Mouse (Mus musculus) MEL (cell line): ENCODE data around the gene Eif4e1b. TPM values are rescaled to one million over a fixed set of nuclear protein-coding genes. Genes with fewer than 3 reads are reported as not detected.

Experiments
- DNase-seq: peaks from one replicate; pipeline ENCODE4 v3.0.0; 2011; ENCODE audit warnings: low read depth, low spot score
- H3K27ac ChIP-seq: 2 replicates; pipeline ENCODE4 v1.5.1; 2012; ENCODE audit warnings: low read depth, mild to moderate bottlenecking, control low read depth, low read length, moderate library complexity; ENCODE audit not compliant: control insufficient read depth
- H3K27me3 ChIP-seq, 2 experiments: fragments of 150-350 bp in 1 of 2; sonication (generic) in 1 of 2; 2 replicates each; pipeline ENCODE4 v1.6.1; 2012; ENCODE audit warnings: low read length in 2 of 2, mild to moderate bottlenecking in 2 of 2, improper control_type of control experiment in 1 of 2, moderate library complexity in 1 of 2; ENCODE audit not compliant: insufficient read depth in 2 of 2, control insufficient read depth in 1 of 2
- H3K36me3 ChIP-seq, 2 experiments: 2 replicates each; pipeline ENCODE4 v1.6.1; 2012 to 2014; ENCODE audit warnings: low read length in 2 of 2, improper control_type of control experiment in 1 of 2, inconsistent platforms in 1 of 2, mild to moderate bottlenecking in 1 of 2; ENCODE audit not compliant: insufficient read depth in 2 of 2, control insufficient read depth in 1 of 2
- H3K4me1 ChIP-seq, 2 experiments: fragments of 150-350 bp in 1 of 2; sonication (generic) in 1 of 2; 2 replicates each; pipeline ENCODE4 v1.6.1; 2012; ENCODE audit warnings: low read length in 2 of 2, improper control_type of control experiment in 1 of 2, mild to moderate bottlenecking in 1 of 2; ENCODE audit not compliant: insufficient read depth in 2 of 2, control insufficient read depth in 1 of 2
- H3K4me3 ChIP-seq, 2 experiments: fragments of 150-350 bp in 1 of 2; sonication (generic) in 1 of 2; 2 replicates each; pipeline ENCODE4 v1.5.1; 2012; ENCODE audit warnings: low read depth in 2 of 2, low read length in 2 of 2, mild to moderate bottlenecking in 2 of 2, moderate library complexity in 2 of 2, control low read depth in 1 of 2, improper control_type of control experiment in 1 of 2; ENCODE audit not compliant: control insufficient read depth in 1 of 2, insufficient read depth in 1 of 2
- H3K79me2 ChIP-seq: 2 replicates; pipeline ENCODE4 v1.6.1; 2012; ENCODE audit warnings: mild to moderate bottlenecking, low read length, moderate library complexity; ENCODE audit not compliant: control insufficient read depth, poor library complexity, insufficient read depth
- H3K9ac ChIP-seq: 2 replicates; pipeline ENCODE4 v1.6.1; 2012; ENCODE audit warnings: low read depth, mild to moderate bottlenecking, control low read depth, low read length, moderate library complexity; ENCODE audit not compliant: control insufficient read depth, poor library complexity, severe bottlenecking
- H3K9me3 ChIP-seq: fragments of 150-350 bp; sonication (generic); replicated peaks from 2 replicates; pipeline ENCODE4 v1.6.1; 2012; ENCODE audit warnings: mild to moderate bottlenecking, low read length, improper control_type of control experiment, moderate library complexity; ENCODE audit not compliant: insufficient read depth
- BHLHE40 ChIP-seq: IDR thresholded peaks from 2 replicates; pipeline ENCODE4 v1.6.1; 2012; ENCODE audit warnings: low read depth, mild to moderate bottlenecking, inconsistent platforms, low read length, improper control_type of control experiment, borderline replicate concordance
- CHD2 ChIP-seq: IDR thresholded peaks from 2 replicates; pipeline ENCODE4 v1.6.1; 2011; ENCODE audit warnings: low read length, improper control_type of control experiment
- CTCF ChIP-seq, 3 experiments: IDR thresholded peaks in 2 of 3; conservative IDR thresholded peaks in 1 of 3; 2 replicates each; pipeline ENCODE4 v1.5.1; 2011 to 2012; ENCODE audit warnings: low read length in 3 of 3, low read depth in 2 of 3, mild to moderate bottlenecking in 2 of 3, improper control_type of control experiment in 1 of 3, inconsistent platforms in 1 of 3, mixed read lengths in 1 of 3, moderate library complexity in 1 of 3; ENCODE audit not compliant: control insufficient read depth in 1 of 3, insufficient read depth in 1 of 3, poor library complexity in 1 of 3, severe bottlenecking in 1 of 3
- E2F4 ChIP-seq: IDR thresholded peaks from 2 replicates; pipeline ENCODE4 v1.6.1; 2011; ENCODE audit warnings: low read depth, low read length, improper control_type of control experiment, borderline replicate concordance
- EP300 ChIP-seq, 2 experiments: IDR thresholded peaks; 2 replicates each; pipeline ENCODE4 v1.6.1; 2011; ENCODE audit warnings: improper control_type of control experiment in 2 of 2, low read length in 2 of 2, low read depth in 1 of 2, mild to moderate bottlenecking in 1 of 2
- GATA1 ChIP-seq: IDR thresholded peaks from 2 replicates; pipeline ENCODE4 v1.6.1; 2011; ENCODE audit warnings: low read depth, low read length, improper control_type of control experiment
- HCFC1 ChIP-seq: IDR thresholded peaks from 2 replicates; pipeline ENCODE4 v1.6.1; 2012; ENCODE audit warnings: low read depth, mild to moderate bottlenecking, inconsistent platforms, low read length, improper control_type of control experiment, moderate library complexity
- MAX ChIP-seq: IDR thresholded peaks from 2 replicates; pipeline ENCODE4 v1.6.1; 2011; ENCODE audit warnings: low read length, improper control_type of control experiment
- MXI1 ChIP-seq: IDR thresholded peaks from 2 replicates; pipeline ENCODE4 v1.6.1; 2011; ENCODE audit warnings: mild to moderate bottlenecking, low read depth, low read length, improper control_type of control experiment
- RAD21 ChIP-seq: IDR thresholded peaks from 2 replicates; pipeline ENCODE4 v1.6.1; 2011; ENCODE audit warnings: mild to moderate bottlenecking, low read depth, low read length, improper control_type of control experiment
- RCOR1 ChIP-seq: IDR thresholded peaks from 2 replicates; pipeline ENCODE4 v1.6.1; 2012; ENCODE audit warnings: low read depth, mild to moderate bottlenecking, inconsistent platforms, low read length, improper control_type of control experiment
- SIN3A ChIP-seq: IDR thresholded peaks from 2 replicates; pipeline ENCODE4 v1.6.1; 2012; ENCODE audit warnings: low read length, improper control_type of control experiment, inconsistent platforms
- SMC3 ChIP-seq: IDR thresholded peaks from 2 replicates; pipeline ENCODE4 v1.6.1; 2011; ENCODE audit warnings: low read depth, low read length, improper control_type of control experiment
- TBP ChIP-seq: IDR thresholded peaks from 2 replicates; pipeline ENCODE4 v1.8.0; 2011; ENCODE audit warnings: low read depth, low read length, improper control_type of control experiment
- TCF12 ChIP-seq: IDR thresholded peaks from 2 replicates; pipeline ENCODE4 v1.6.1; 2014; ENCODE audit warnings: low read depth, mild to moderate bottlenecking, inconsistent platforms, low read length, improper control_type of control experiment, moderate library complexity
- USF2 ChIP-seq, 2 experiments: IDR thresholded peaks; 2 replicates each; pipeline ENCODE4 v1.6.1; 2011 to 2012; ENCODE audit warnings: improper control_type of control experiment in 2 of 2, low read length in 2 of 2, borderline replicate concordance in 1 of 2, inconsistent platforms in 1 of 2, low read depth in 1 of 2, mild to moderate bottlenecking in 1 of 2; ENCODE audit not compliant: insufficient read depth in 1 of 2
- ZC3H11A ChIP-seq: IDR thresholded peaks from 2 replicates; pipeline ENCODE4 v1.6.1; 2012; ENCODE audit warnings: low read depth, mild to moderate bottlenecking, inconsistent platforms, low read length, improper control_type of control experiment
- ZNF384 ChIP-seq: IDR thresholded peaks from 2 replicates; pipeline ENCODE4 v1.6.1; 2012; ENCODE audit warnings: low read depth, mild to moderate bottlenecking, inconsistent platforms, low read length, improper control_type of control experiment
- polyA plus RNA-seq, 2 experiments: library from polyadenylated mRNA; stranded (reverse) in 1 of 2; unstranded in 1 of 2; fragments of >175 nt in 1 of 2; fragments of >200 nt in 1 of 2; gene quantifications; 2 replicates each; pipeline versions ENCODE4 v1.2.1 to v1.2.4; 2012; ENCODE audit warnings: low replicate concordance in 2 of 2, low read depth in 1 of 2; ENCODE audit not compliant: insufficient read length in 2 of 2, insufficient read depth in 1 of 2, missing spikeins in 1 of 2
- total RNA-seq: library from RNA; depleted of rRNA; stranded (reverse); fragments of 300-350 nt; gene quantifications from 2 replicates; pipeline ENCODE4 v1.2.3, GENCODE M21; 2012

Eif4e1b gene
- total and polyA plus RNA-seq, 3 experiments: not detected

DNA sequence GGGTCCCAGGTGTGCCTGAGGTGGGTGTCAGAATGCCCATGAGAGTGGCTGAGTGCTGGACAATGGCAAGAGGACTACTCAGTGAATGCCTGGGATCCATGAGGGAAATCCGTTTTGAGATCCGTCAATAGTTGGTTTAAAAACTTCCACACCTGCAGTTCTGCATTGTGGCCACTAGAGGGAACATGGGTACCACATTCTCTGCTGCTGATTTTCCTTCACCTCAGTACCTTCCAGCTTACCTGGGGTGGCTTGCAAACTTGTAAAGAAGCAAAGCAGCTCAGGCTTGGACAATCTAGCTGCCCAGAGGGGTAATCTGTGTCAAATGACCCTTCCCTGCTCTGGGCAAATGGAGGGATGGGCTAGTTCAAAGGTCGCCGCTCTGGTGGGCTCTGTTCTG lies 13.6 kb downstream of the Eif4e1b start:
- H3K27ac ChIP-seq: no peak overlapping the region
- no peaks in the 10 kb centered on the region for H3K9me3 ChIP-seq
- H3K4me1 ChIP-seq: peaks cover 2 to 15% of the 10 kb centered on the region in 2 experiments; a peak in 3 of 4 replicates
- no peak overlapping the region for H3K9ac ChIP-seq
- H3K27me3 ChIP-seq: no peaks in the 10 kb centered on the region
- H3K36me3 ChIP-seq: no peaks in the 10 kb centered on the region
- peak; percentile 56 for TF ChIP-seq ZNF384
- peak; percentile 83 for TF ChIP-seq RAD21
- peak; percentile 73 for TF ChIP-seq SMC3
- TF ChIP-seq CTCF (IDR thresholded peaks at IDR 0.05 in 2 of 3, conservative IDR thresholded peaks at IDR 0.05 in 1 of 3; ENCODE audit: control insufficient read depth in 1 of 3, insufficient read depth in 1 of 3, low read depth in 2 of 3, low read length in 3 of 3, poor library complexity in 1 of 3, severe bottlenecking in 1 of 3): peak; percentile 66 to 99 (median 89)
- TF ChIP-seq SIN3A: 0 out of 2 replicates have a peak, but pooled peaks have one; percentile 25
- no peak for TF ChIP-seq E2F4
- no peak for TF ChIP-seq RCOR1
- TF ChIP-seq ZC3H11A: peak; percentile 61
- TF ChIP-seq, all 39 proteins: peak for 6
- peak; percentile 64 for DNase-seq
- H3K79me2 ChIP-seq: no peaks in the 10 kb centered on the region
- no peak overlapping the region for H3K4me3 ChIP-seq

DNA sequence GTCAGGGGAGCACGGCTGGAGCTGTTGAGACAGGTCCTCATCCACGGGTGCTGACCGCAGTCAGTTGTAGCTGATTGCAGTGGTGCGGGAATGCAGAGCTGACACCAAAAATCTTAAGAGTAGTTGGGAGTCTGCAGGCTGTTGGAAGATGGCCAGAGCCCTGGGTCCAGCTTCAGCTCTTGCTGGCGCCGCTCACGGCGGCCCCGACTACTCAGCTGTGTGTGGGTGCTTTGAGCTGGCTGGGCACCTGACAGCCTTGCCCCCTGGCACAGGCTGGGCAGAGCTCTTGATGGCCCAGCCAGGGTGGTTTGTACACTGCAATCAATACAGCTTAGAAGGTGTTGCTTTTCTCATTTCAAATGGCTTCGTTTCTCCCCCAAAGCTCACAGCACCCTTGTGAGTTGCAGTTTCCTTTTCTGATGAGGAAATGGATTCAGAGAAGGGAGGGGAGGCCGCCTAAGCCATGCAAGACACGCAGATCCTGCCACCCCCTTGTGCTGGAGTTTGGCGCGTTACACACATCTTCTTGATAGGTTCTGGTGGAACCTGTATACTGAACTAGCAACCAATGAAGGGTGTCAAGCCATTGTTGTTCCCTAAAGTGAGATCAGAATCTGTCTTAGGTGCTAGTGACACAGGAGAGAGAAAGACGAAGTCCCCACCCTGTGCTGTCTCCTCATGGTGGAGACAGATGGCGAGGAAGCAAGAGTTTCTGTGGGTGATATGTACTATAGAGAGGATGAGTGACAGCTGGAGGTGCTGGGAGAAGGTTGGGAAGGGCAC lies 14.3 kb downstream of the Eif4e1b start:
- Histone ChIP-seq H3K4me3 (peak overlapping the region; percentile 27 to 31; a peak in 3 of 4 replicates), H3K27ac (no peak overlapping the region), H3K4me1 (peaks cover 2 to 15% of the 10 kb centered on the region in 2 experiments; a peak in 3 of 4 replicates), H3K79me2 (no peaks in the 10 kb centered on the region), H3K36me3 (no peaks in the 10 kb centered on the region), H3K9ac (peak overlapping the region; percentile 22; the same call in 1 of the 2 replicates), H3K27me3 (no peaks in the 10 kb centered on the region), H3K9me3 (no peaks in the 10 kb centered on the region)
- DNase-seq: peak; percentile 55
- TF ChIP-seq MAX (peak; percentile 52), MXI1 (peak; percentile 32; the same call in 1 of the 2 replicates), TBP (no peak)

DNA sequence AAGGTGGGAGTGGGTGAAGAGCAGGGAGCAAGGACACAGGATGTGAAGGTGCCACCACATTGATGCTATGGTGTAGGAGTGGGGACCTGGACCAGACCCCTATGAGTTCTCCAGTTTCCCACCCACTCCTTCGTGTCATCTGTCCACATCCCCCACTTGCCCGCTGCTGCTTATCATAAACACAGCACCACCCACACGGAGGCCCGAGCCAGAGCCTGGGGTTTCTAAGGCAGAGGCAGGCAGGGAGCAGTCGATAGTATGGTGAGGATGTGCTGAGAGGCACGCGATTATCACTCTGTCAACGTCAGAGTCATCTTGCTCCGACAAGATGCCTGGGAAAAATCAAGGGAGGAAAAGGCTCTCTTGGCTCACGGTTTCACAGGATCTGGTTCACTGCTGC lies 14.9 kb downstream of the Eif4e1b start:
- H3K79me2 ChIP-seq: no peaks in the 10 kb centered on the region
- H3K36me3 ChIP-seq: no peaks in the 10 kb centered on the region
- H3K4me1 ChIP-seq: peaks cover 2 to 15% of the 10 kb centered on the region in 2 experiments; a peak in 3 of 4 replicates
- H3K9me3 ChIP-seq: no peaks in the 10 kb centered on the region
- TF ChIP-seq MXI1 (0 out of 2 replicates have a peak, but pooled peaks have one; percentile 11), BHLHE40 (no peak), USF2 (IDR thresholded peaks at IDR 0.05; ENCODE audit: borderline replicate concordance in 1 of 2, insufficient read depth in 1 of 2, low read depth in 1 of 2, low read length in 2 of 2) (no peak), CHD2 (no peak), GATA1 (peak; percentile 18; the same call in 1 of the 2 replicates), EP300 (IDR thresholded peaks at IDR 0.05; ENCODE audit: low read depth in 1 of 2, low read length in 2 of 2) (peak in 1 of 2 experiments; percentile 52; a peak in 2 of 4 replicates), TCF12 (peak; percentile 21; the same call in 1 of the 2 replicates), HCFC1 (no peak)
- H3K4me3 ChIP-seq: peak overlapping the region; percentile 27; a peak in 2 of 4 replicates
- DNase-seq: peak; percentile 60
- H3K27me3 ChIP-seq: no peaks in the 10 kb centered on the region
- H3K27ac ChIP-seq: no peak overlapping the region
- H3K9ac ChIP-seq: no peak overlapping the region
